Mouse (Mus musculus): Measurements from ENCODE around the gene Taok2. TPM values are rescaled to one million over a fixed set of nuclear protein-coding genes. Genes with fewer than 3 reads are reported as not detected.

Gene Taok2
- total RNA-seq, 1 experiment: 42.3 TPM

- no peak for TF ChIP-seq ZC3H11A (IDR thresholded peaks at IDR 0.05; ENCODE audit: borderline replicate concordance, low read depth, low read length)
- TF ChIP-seq ZNF384 (IDR thresholded peaks at IDR 0.05; ENCODE audit: low read depth, low read length): no peak
- no peak for TF ChIP-seq MAFK (IDR thresholded peaks at IDR 0.05; ENCODE audit: insufficient read depth, low read depth, low read length)
- no peak for TF ChIP-seq CHD2 (IDR thresholded peaks at IDR 0.05; ENCODE audit: low read depth, low read length)
- no peak for TF ChIP-seq HCFC1 (IDR thresholded peaks at IDR 0.05; ENCODE audit: borderline replicate concordance, insufficient read depth, low read length)
- no peak overlapping the region for H3K27ac ChIP-seq (ENCODE audit: insufficient read depth, low read depth, low read length, poor library complexity, severe bottlenecking)
- no peak for DNase-seq (ENCODE audit: low read depth, low spot score)
- peaks cover 70% of the 10 kb centered on the region for H3K36me3 ChIP-seq (ENCODE audit: control insufficient read depth, insufficient read depth, low read length, poor library complexity, severe bottlenecking)
- no peak overlapping the region for H3K4me3 ChIP-seq (ENCODE audit: insufficient read depth in 1 of 2, low read depth in 1 of 2, low read length in 2 of 2, poor library complexity in 1 of 2, severe bottlenecking in 1 of 2)
- in situ Hi-C loops (cut with MboI; ENCODE audit: low sequenced_read_pairs in 2 of 2, unreplicated experiment in 2 of 2): no loop called here
- peaks cover 0 to 5% of the 10 kb centered on the region in 2 experiments; a peak in 1 of 4 replicates for H3K4me1 ChIP-seq (ENCODE audit: control insufficient read depth in 2 of 2, insufficient read depth in 2 of 2, low read length in 2 of 2, poor library complexity in 1 of 2)
- no peaks in the 10 kb centered on the region for H3K9me3 ChIP-seq (ENCODE audit: control insufficient read depth, insufficient read depth, low read depth, low read length)
- H3K9ac ChIP-seq (ENCODE audit: insufficient read depth, low read depth, low read length, poor library complexity, severe bottlenecking): no peak overlapping the region
Observed at GRCm38 (mm10) chr7:126869780-126870519, 14.6 kb downstream of the Taok2 start.

- Histone ChIP-seq H3K9ac (ENCODE audit: insufficient read depth, low read depth, low read length, poor library complexity, severe bottlenecking) (no peak overlapping the region), H3K4me1 (ENCODE audit: control insufficient read depth in 2 of 2, insufficient read depth in 2 of 2, low read length in 2 of 2, poor library complexity in 1 of 2) (peaks cover 0 to 12% of the 10 kb centered on the region in 2 experiments; a peak in 1 of 4 replicates), H3K27ac (ENCODE audit: insufficient read depth, low read depth, low read length, poor library complexity, severe bottlenecking) (no peak overlapping the region), H3K4me3 (ENCODE audit: insufficient read depth in 1 of 2, low read depth in 1 of 2, low read length in 2 of 2, poor library complexity in 1 of 2, severe bottlenecking in 1 of 2) (no peak overlapping the region), H3K9me3 (ENCODE audit: control insufficient read depth, insufficient read depth, low read depth, low read length) (no peaks in the 10 kb centered on the region), H3K36me3 (ENCODE audit: control insufficient read depth, insufficient read depth, low read length, poor library complexity, severe bottlenecking) (peaks cover 71% of the 10 kb centered on the region)
- in situ Hi-C loops (cut with MboI; ENCODE audit: low sequenced_read_pairs in 2 of 2, unreplicated experiment in 2 of 2): no loop called here
- no peak for DNase-seq (ENCODE audit: low read depth, low spot score)
- TF ChIP-seq HCFC1 (IDR thresholded peaks at IDR 0.05; ENCODE audit: borderline replicate concordance, insufficient read depth, low read length) (no peak), ZNF384 (IDR thresholded peaks at IDR 0.05; ENCODE audit: low read depth, low read length) (no peak), MAFK (IDR thresholded peaks at IDR 0.05; ENCODE audit: insufficient read depth, low read depth, low read length) (no peak), CHD2 (IDR thresholded peaks at IDR 0.05; ENCODE audit: low read depth, low read length) (no peak), ZC3H11A (IDR thresholded peaks at IDR 0.05; ENCODE audit: borderline replicate concordance, low read depth, low read length) (no peak)
Observed at GRCm38 (mm10) chr7:126868003-126868402, 16.5 kb downstream of the Taok2 start.

GRCm38 (mm10) chr7:126867534-126867933 is 17.0 kb downstream of the Taok2 start:
- no peaks in the 10 kb centered on the region for H3K9me3 ChIP-seq (ENCODE audit: control insufficient read depth, insufficient read depth, low read depth, low read length)
- DNase-seq (ENCODE audit: low read depth, low spot score): no peak
- no peak for TF ChIP-seq ZNF384 (IDR thresholded peaks at IDR 0.05; ENCODE audit: low read depth, low read length)
- no peak for TF ChIP-seq CHD2 (IDR thresholded peaks at IDR 0.05; ENCODE audit: low read depth, low read length)
- TF ChIP-seq MAFK (IDR thresholded peaks at IDR 0.05; ENCODE audit: insufficient read depth, low read depth, low read length): no peak
- TF ChIP-seq HCFC1 (IDR thresholded peaks at IDR 0.05; ENCODE audit: borderline replicate concordance, insufficient read depth, low read length): no peak
- TF ChIP-seq ZC3H11A (IDR thresholded peaks at IDR 0.05; ENCODE audit: borderline replicate concordance, low read depth, low read length): no peak
- no peak overlapping the region for H3K9ac ChIP-seq (ENCODE audit: insufficient read depth, low read depth, low read length, poor library complexity, severe bottlenecking)
- H3K36me3 ChIP-seq (ENCODE audit: control insufficient read depth, insufficient read depth, low read length, poor library complexity, severe bottlenecking): peaks cover 68% of the 10 kb centered on the region
- no peak overlapping the region for H3K27ac ChIP-seq (ENCODE audit: insufficient read depth, low read depth, low read length, poor library complexity, severe bottlenecking)
- peaks cover 0 to 12% of the 10 kb centered on the region in 2 experiments; a peak in 1 of 4 replicates for H3K4me1 ChIP-seq (ENCODE audit: control insufficient read depth in 2 of 2, insufficient read depth in 2 of 2, low read length in 2 of 2, poor library complexity in 1 of 2)
- in situ Hi-C loops (cut with MboI; ENCODE audit: low sequenced_read_pairs in 2 of 2, unreplicated experiment in 2 of 2): no loop called here
- no peak overlapping the region for H3K4me3 ChIP-seq (ENCODE audit: insufficient read depth in 1 of 2, low read depth in 1 of 2, low read length in 2 of 2, poor library complexity in 1 of 2, severe bottlenecking in 1 of 2)

- H3K36me3 ChIP-seq (ENCODE audit: control insufficient read depth, insufficient read depth, low read length, poor library complexity, severe bottlenecking): peaks cover 45% of the 10 kb centered on the region
- H3K9me3 ChIP-seq (ENCODE audit: control insufficient read depth, insufficient read depth, low read depth, low read length): no peaks in the 10 kb centered on the region
- H3K4me1 ChIP-seq (ENCODE audit: control insufficient read depth in 2 of 2, insufficient read depth in 2 of 2, low read length in 2 of 2, poor library complexity in 1 of 2): peaks cover 0 to 10% of the 10 kb centered on the region in 2 experiments; a peak in 1 of 4 replicates
- TF ChIP-seq ZC3H11A (IDR thresholded peaks at IDR 0.05; ENCODE audit: borderline replicate concordance, low read depth, low read length): no peak
- TF ChIP-seq ZNF384 (IDR thresholded peaks at IDR 0.05; ENCODE audit: low read depth, low read length): no peak
- no peak for TF ChIP-seq CHD2 (IDR thresholded peaks at IDR 0.05; ENCODE audit: low read depth, low read length)
- TF ChIP-seq HCFC1 (IDR thresholded peaks at IDR 0.05; ENCODE audit: borderline replicate concordance, insufficient read depth, low read length): no peak
- TF ChIP-seq MAFK (IDR thresholded peaks at IDR 0.05; ENCODE audit: insufficient read depth, low read depth, low read length): no peak
- peak overlapping the region in 1 of 2 experiments; percentile 77; a peak in 1 of 4 replicates for H3K4me3 ChIP-seq (ENCODE audit: insufficient read depth in 1 of 2, low read depth in 1 of 2, low read length in 2 of 2, poor library complexity in 1 of 2, severe bottlenecking in 1 of 2)
- in situ Hi-C loops (cut with MboI; ENCODE audit: low sequenced_read_pairs in 2 of 2, unreplicated experiment in 2 of 2): no loop called here
- DNase-seq (ENCODE audit: low read depth, low spot score): no peak
- peak overlapping the region; percentile 87; the same call in 1 of the 2 replicates for H3K9ac ChIP-seq (ENCODE audit: insufficient read depth, low read depth, low read length, poor library complexity, severe bottlenecking)
- no peak overlapping the region for H3K27ac ChIP-seq (ENCODE audit: insufficient read depth, low read depth, low read length, poor library complexity, severe bottlenecking)
Observed at GRCm38 (mm10) chr7:126863791-126864190, 20.7 kb downstream of the Taok2 start.

Data from ES-E14 (cell line).